Mouse (Mus musculus) left cerebral cortex, postnatal 4 days (tissue): Measurements from ENCODE around the gene Phc1. TPM values are rescaled to one million over a fixed set of nuclear protein-coding genes. Genes with fewer than 3 reads are reported as not detected.
A peak's percentile ranks its signal among the peaks of the same experiment; 100 is the strongest.

Experiments used
- DNase-seq: peaks from one replicate; pipeline ENCODE4 v3.0.0-alpha.2; 2022
- intact Hi-C: fragments of 180-260 bp; cut with DNase I; formaldehyde crosslinking; loops from one replicate; pipeline ENCODE4 v1.15.1; 2025
- total RNA-seq, 2 experiments: library from RNA; stranded (reverse); gene quantifications; 2 replicates each; pipeline ENCODE4 v1.2.3; 2021

The Phc1 gene
- total RNA-seq, 2 experiments from 2014 or later, result 107 to 111 TPM

DNA sequence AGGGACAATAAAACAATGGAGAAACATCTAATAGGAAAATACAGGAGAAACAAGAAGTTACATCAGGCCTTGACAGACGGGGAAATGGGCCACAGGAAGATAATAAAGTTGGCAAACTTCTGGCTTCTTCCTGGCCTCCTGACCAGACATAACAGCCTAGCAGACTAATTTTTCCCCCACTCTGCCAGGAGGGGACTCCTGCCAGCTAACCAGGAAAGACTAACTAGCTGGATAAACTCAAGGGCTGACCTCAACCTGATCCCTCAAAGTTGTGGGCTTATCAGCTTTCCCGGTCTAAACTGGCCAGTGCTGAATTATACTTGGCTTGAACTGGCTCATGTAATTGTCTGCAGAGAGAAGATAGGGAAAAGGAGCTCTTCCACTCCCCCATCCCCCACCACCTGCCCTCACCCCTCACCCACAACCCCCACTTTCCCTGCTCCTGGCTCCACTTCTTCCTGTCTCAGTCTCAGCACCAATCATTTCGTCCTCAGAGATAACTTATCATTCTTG is 40.7 kb downstream of the Phc1 start:
- DNase-seq, result no peak
- intact Hi-C loops, result loop anchor here (10.0 kb wide), 1 partner anchor 735 kb away; no protein-coding TSS in a partner anchor

DNA sequence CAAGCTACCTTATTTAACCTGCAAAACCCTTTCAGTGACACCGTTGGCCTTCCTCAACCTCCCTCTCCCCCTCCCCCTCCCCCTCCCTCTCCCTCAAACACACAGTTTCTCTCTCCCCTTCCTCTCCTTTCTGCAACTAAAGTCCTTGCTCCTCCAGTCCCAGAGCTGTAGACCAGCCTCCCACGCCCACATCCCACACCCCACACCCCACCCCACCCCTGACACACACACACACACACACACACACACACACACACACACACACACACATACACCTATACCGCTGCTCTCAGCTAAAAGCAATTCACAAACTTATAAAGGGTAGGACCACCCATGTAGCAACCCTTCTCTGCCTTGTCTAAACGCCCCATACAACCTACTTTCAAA is 42.1 kb downstream of the Phc1 start:
- no peak for DNase-seq
- intact Hi-C loops, result no loop called here

DNA sequence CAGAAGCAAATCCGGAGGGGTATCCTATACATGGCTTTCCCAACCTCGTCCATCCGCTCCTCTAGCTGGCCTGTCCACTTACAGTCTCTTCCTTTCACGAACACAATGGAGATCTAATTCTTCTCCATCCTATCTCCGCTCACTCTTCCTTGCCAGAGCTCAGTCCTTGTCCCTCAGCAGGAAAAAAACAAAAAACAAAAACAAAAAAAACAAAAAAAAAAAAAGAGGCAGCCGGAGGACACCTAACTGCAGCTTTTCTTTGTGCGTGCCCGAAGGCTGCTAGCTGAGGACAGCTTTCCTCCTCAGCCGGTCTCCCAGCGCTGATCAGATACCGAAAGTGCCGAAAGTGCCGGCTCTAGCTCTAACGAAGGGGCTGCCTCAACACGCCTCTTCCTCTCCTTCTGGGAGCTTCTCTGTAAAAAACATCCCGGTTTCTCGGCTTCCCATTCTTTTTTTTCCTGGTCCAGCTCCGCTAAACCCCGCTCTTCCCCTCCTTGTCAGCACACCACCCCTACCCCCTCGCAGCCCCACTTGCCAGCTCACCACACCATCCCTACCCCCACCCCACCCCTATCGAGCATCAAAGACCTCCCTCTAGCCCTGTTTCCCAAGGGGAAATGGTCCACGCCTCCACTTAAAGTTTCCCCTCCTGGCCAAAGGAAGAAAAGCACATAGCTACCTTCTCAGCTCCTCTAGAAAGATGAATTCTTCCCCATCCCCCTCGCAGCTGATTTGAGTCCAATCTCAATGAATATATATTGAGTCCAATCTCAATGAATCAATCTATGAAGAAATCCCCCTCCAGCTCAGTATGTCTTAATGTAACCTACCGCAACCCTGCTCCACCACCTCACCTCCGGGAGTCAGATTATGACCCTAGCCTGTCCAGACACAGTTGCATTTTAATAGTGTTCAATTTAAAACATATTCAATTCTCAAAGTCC is 42.8 kb downstream of the Phc1 start:
- intact Hi-C loops, result no loop called here
- DNase-seq, result peak; percentile 38

DNA sequence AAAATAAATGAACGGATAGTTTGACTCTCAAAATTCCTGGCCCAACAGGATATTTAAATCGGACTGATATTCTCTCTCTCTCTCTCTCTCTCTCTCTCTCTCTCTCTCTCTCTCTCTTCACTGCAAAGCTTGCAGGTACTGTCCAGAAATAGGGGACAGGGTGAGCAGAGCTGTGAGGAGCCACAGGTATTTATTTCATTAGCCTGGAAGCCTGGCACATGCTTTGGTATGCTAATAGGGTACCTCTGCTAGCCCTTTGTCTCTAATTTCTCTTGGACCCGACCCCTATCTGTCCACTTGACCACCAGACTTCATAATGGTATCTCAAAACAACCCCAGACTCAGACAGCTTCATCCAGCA is 43.5 kb downstream of the Phc1 start:
- intact Hi-C loops, result no loop called here
- no peak for DNase-seq

DNA sequence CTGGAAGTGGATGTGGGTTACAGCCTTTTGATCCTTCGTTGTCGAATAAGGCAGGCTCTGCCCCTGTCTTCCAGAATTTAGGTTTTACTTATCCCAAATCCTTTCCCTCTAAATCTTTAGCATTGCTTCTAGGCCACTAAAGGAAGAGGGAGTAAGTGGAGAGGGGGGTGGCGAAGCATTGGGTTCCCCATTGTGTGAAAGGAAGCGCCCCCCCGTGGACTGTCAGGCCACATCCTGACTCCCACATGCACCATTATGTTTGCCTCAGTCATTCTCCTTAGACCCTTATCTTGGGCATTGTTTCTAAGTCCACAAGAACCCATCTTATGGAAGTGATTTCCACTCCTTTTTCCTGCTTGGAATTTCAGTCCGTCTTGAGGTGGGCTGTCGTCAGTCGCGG is 45.1 kb downstream of the Phc1 start:
- intact Hi-C loops, result no loop called here
- no peak for DNase-seq

DNA sequence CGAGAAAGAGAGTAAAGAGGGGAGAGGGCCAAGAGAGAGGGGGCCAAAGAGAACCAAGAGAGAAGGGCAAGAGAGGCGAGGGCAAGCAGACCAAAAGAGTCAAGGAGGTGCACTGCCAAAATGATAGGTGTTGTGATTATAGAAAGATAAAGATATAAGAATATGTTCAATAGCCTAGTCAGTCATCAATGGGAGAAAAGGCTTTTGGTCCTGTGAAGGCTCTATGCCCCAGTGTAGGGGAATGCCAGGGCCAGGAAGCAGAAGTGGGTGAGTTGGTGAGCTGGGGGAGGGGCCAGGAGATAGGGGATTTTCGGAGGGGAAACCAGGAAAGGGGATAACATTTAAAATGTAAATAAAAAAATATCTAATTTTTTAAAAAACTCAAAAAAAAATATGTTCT is 46.1 kb downstream of the Phc1 start:
- intact Hi-C loops, result no loop called here

DNA sequence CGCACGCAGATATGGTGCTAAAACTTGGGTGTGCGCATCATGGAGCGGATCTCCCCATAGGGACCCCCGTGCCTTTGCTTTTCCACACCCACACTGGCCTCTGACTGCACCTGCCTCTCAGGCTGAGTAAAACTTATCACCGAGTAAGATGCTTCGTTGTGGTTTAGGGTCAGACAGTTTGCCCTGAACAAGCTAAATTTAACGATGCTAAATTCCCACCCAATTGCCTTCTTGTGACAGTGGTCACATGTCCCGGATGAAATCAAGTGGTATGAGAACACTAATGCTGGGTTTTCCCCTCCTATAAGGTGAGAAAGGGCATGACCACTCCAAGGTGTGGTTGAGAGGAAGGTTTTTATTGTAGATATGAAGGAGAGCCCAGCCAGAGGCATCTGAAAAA is 46.6 kb downstream of the Phc1 start:
- DNase-seq, result no peak
- intact Hi-C loops, result no loop called here

More for the DNA sequence above, 46.1 kb downstream of the Phc1 start:
- DNase-seq, result no peak

DNA sequence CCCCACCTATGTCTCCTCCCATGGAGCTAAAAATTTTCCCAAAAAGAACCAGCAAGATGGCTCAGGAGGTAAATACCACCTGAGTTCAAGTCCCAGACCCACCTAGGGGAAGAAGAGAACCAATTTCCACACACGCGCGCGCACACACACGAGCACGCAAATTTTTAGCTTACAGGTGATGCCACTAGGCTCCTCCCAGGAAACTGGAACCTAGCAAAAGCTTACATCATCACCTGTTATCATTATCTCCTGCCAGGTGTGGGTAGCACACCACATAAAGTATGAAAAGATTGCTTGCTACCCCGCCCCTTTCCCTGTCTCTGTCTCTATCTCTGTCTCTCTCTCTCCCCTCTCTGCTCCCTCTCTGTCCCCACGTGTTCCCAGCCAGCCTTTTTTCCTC is 47.2 kb downstream of the Phc1 start:
- DNase-seq, result no peak
- intact Hi-C loops, result no loop called here

DNA sequence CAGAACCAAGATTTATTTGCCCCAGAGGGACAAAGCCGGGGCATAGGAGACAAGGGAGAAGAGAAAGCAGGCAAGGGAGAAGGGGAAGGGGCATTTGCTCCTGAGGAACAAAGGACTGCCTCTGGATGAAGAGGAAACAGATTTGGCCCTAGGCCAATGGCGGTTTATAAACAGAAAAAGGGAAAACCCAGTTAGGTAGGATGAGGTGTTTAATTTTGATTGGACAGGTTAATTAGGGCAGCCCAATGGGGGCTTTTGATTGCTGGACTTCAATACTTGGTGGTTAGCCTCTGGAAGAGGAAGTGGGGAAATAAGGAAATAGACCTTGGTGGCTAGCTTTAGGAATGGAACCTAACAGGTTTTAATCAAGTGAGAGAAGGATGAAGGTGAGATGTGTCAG is 48.2 kb downstream of the Phc1 start:
- intact Hi-C loops, result no loop called here
- no peak for DNase-seq

DNA sequence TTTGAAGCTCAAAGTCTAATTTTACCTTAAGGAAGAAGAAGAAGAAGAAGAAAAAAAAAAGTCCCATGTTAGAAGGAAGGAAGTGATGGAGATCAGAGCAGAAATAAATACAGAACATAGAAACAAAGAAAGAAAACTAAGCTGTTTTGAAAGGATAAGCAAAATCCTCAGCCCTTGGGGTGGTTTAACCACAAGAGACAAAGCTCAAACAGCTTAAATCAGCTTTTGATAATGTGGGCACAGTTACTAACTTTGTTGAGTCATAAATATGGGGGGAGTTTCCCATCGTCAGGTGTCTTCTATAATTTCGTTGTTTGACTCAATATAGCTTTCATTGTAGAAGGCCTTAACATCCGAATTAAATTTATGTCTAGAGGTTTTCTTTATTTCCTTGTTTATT is 48.6 kb downstream of the Phc1 start:
- intact Hi-C loops, result no loop called here

DNA sequence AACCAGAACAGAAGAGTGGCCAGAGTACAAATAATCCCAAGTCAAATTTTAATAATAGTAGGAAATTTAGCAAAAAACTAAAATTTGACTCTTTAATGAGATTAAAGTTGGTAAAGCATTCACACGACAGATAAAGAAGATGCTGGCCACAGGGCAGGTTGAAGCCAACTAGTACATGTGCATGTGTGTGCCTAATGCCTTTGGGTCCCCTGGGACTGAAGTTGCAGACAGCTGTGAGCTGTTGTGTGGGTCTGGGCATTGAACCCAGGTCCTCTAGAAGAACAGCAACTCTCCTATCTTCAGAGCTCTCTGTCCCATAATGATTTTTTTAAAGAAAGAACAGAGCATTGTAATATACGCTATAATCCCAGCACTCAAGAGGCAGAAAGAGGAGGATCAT is 49.1 kb downstream of the Phc1 start:
- intact Hi-C loops, result no loop called here
- DNase-seq, result no peak

More for the DNA sequence above, 48.6 kb downstream of the Phc1 start:
- no peak for DNase-seq

DNA sequence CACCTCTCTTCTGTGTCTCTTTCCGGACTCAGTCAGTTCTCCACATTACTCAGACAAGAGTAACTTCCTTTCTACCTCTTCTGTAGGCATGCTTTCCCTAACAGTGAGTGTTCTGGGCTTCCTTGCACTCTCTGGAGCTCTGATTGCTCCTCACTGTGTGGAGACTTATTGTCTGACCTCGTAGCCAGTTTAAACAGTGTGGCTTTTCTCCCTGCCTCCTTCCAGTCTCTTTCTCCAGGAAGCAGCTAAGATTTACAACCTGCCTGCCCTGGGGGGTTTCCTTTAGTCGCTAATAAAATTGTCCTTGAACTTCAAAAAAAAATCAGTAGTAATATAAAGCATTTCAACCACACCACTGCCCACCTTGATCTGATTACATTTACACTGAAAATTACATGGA is 50.1 kb downstream of the Phc1 start:
- intact Hi-C loops, result no loop called here
- no peak for DNase-seq

DNA sequence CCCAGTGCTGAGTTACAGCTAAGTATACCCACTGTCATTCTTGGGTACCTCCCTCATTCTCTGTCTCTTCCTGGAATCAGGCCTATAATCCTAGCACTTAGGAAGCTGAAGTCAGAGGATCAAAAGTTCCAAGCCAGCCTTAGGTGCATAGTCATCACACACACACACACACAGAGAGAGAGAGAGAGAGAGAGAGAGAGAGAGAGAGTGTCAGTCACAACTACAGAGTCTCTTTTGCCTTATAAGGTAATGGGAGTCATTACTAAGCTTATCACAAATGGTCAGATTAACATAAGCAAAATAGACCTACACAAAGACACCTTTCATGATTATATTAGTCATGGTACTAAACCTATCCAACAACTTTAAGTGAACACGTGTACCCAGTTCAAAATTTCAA is 51.0 kb downstream of the Phc1 start:
- no peak for DNase-seq
- intact Hi-C loops, result no loop called here

DNA sequence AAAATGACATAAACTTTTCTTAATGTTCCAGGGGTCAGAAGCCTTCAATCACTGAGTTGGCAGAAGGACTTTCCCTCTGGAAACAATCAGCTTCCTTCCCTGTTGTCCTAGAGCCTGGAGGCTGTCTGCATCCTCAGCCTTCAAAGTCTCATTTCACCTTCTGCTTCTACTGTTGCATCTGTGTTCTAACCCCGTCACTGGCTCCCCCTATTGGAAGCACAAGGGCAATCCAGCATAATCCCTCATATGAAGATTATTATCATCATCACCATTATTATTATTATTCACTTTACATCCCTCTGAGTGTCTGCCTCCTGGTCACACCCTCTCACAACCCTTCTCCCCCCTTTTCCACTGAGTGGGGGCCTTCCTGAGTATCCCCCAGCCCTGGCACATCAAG is 52.1 kb downstream of the Phc1 start:
- intact Hi-C loops, result no loop called here
- DNase-seq, result no peak

DNA sequence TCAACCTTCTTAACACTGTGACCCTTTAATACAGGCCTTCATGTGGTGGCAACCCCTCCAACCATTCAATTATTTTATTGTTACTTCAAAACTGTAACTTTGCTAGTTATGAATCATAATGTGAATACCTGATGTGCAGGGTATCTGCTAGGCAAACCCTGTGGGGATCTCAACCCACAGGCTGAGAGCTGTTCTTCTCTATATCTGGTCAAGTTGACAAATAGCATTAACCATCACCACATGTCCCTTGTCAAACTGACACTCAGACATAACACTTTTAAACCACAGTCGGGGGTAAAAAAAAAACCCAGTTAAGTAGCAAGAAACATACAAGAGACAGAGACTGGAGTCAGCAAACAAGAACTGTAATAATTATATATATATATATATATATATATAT is 55.5 kb downstream of the Phc1 start:
- no peak for DNase-seq
- intact Hi-C loops, result no loop called here

DNA sequence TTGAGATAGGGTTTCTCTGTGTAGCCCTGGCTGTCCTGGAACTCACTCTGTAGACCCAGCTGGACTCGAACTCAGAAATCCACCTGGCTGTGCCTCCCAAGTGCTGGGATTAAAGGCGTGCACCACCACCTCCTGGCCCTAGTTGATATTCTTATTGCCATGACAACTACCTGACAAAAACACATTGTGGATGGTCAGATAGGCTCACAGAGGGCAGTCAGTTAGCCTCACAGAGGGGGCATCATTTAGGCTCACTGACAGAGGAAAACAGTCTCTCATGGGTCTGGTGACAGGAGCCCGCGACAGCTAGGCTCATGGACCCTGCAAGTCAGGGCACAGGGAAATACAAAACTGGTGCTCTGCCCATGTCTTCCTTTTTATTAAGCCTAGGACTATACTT is 56.1 kb downstream of the Phc1 start:
- DNase-seq, result no peak
- intact Hi-C loops, result no loop called here

DNA sequence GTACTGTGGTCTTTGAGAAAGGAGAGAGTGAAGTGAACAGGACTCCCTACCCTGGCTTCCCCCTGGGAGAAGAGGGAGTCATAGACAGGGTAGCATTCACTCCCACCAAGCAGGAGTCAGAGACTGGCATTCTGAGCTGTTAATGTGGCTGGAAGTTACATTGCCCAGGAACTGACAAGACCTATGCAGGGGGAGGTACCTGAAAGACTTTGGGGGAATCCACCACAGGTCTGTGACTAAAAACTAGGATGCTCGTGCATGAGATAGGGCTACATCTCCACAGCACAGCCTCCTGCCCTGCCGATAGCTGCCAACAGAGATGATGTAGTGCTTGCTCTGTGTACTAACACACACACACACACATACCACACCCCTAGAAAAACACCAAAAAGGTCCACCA is 56.9 kb downstream of the Phc1 start:
- intact Hi-C loops, result no loop called here
- DNase-seq, result no peak

DNA sequence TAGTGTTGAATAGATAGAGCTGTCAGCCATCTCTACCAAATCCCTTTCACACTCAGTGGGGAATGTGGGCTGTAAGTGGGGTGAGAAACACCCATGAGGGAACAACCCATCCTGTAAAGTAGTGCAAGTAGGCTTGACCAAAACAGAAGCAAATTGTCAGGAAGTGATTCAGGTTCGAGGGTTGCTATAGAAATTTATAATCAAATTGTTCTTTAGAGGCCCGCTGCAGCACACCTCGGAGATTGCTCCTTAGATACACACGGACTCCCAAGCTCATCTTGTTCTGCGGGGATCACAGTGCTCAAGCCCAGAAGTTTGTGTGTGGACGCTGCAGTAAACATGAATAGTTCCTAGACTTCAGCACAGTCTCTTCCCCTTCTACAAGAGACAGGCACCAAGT is 57.6 kb downstream of the Phc1 start, which contains the start of gene Klrg1:
Gene Klrg1, minus strand, starts transcription at position 101 of the 400 bp plus-strand sequence.
- intact Hi-C loops, result no loop called here
- DNase-seq, result no peak

DNA sequence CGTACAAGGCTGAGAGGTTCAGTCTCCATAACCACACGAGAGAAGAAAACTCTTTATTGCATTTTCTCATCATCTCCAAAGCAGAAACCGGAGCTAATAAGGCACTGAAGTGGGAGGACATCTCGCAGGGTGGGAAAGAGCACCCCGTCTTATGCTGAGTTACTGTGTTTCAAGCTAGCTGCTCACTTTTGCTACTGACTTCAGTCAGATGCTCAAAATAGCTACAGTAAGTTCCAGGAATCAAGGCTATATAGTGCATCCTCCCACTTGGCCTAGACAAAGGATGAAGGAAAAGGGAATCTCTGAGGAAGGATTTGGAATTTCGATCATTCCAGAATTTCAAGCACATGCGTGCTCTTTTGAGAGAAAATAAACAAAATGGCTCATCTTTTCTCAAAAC is 63.8 kb downstream of the Phc1 start:
- no peak for DNase-seq
- intact Hi-C loops, result no loop called here

DNA sequence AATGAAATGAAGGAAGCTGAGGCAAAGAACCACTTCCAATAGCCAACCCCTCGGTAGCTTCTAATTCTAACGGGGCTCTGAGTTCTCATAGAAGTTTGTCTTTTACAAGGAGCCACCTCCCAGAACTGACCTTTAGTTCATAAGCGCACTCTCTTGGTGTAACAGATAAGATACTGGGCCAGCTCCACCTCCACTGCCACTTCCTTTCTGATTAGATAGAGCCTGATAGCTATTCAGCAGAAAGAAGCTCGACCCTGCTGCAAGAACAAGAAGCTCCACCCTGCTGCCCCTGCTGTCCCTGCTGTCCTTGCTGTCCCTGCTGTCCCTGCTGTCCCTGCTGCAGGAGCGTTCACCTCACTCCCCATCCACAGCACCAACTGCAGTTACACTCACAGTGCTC is 65.8 kb downstream of the Phc1 start:
- intact Hi-C loops, result no loop called here

DNA sequence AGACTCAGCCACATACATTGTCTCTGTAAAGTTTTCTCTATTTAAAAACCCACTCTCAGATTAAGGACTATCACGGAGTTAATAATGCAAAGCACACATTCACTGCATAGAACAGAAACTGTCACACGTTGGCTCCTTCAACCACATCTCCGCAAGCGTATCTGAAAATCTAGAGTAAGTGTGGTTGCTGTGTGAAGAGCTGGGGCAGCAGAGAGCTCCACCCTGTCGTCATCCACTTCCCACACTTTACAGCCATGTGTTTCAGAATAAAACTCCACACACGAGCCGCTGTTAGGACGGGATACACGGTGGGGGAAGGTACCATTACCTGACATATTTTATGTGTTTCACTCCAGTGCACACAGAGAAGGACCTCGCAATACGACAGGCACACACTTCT is 70.2 kb downstream of the Phc1 start:
- DNase-seq, result no peak
- intact Hi-C loops, result no loop called here

More for the DNA sequence above, 65.8 kb downstream of the Phc1 start:
- no peak for DNase-seq

DNA sequence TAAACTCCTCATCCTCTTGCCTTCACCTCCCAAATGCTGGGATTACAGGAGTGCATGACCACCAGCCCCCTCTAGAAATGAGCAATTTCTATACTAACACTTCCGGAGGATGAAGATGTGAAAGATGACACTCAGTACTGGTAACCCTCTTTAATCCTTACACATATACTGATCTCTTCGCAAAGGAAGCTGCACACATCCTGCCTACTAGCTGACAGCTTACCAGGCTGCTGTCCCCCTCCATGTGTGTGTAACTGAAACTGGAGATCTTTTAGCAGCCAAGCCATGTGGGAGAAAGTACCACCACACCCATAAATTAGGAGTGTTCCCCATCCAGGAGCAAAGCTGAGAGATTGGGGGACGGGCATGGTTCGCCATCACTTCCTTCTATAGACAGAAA is 71.2 kb downstream of the Phc1 start:
- intact Hi-C loops, result no loop called here

DNA sequence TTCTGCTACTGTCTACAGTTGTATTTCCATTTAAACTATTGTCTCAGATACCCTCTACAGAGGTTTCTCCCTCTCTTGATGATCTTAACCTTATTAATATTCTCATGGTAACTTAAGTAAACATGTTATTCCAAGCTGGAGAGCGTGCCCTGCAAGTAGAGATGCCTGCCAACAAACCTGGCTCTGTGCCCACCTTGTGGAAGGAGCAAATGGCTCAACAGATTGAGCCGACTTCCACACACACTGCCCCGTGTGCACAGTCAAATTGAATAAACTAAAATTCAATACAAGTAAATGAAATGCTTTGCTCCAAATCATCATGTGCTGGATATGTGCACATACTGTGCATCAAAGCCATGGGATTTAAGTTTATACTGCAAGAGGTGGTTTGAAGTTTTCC is 71.8 kb downstream of the Phc1 start:
- peak; percentile 95 for DNase-seq
- intact Hi-C loops, result no loop called here

More for the DNA sequence above, 71.2 kb downstream of the Phc1 start:
- DNase-seq, result no peak
